Mouse (Mus musculus): ENCODE measurements around the gene Minos1. TPM values are rescaled to one million over a fixed set of nuclear protein-coding genes. Genes with fewer than 3 reads are reported as not detected.

Minos1 gene
- total RNA-seq, 2 experiments from 2014 or later = 215 to 218 TPM

- peak in 1 of 2 experiments; percentile 68 for DNase-seq (ENCODE audit: low spot score in 2 of 2)
- intact Hi-C loops (cut with DNase I) = no loop called here
Observed at GRCm38 (mm10) chr4:139081270-139081931, 49.5 kb downstream of the Minos1 start.

DNA sequence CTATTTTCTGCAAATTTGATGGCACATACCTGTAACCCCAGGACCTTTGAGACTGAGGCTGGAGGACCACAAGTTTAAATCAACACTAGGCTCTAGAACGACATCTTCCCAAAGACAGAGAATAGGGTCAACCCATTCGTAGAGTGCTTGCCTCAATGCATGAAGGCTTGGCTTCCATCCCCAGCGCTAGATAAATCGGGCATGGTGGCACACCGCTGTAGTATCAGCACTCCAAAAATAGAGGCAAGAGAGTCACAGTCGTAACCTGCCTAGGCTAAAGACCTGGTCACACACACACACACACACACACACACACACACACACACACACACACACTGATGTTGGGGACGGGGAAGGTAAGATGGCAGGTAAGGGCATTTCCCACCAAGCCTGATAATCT is 50.7 kb downstream of the Minos1 start:
- intact Hi-C loops (cut with DNase I) = no loop called here
- DNase-seq (ENCODE audit: low spot score in 2 of 2) = no peak

DNA sequence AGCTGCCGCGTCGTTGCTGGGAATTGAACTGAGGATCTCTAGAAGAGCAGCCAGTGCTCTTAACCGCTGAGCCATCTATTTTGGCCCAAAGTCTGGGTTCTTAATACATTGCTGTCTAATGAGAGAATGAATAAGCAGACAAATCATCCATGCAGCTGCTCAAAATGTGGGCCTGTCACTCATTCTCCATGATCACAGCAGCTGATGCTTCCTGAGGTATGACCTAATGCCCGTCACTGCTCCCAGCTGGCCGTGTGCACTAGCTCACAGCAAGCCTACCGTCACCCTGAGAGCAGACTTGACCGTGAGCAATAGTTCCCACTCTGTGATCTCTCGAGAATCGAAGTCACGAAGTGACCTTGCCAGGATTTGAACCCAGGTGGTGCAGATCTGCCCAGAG is 51.5 kb downstream of the Minos1 start:
- intact Hi-C loops (cut with DNase I) = loop anchor here (5.0 kb wide), 2 partner anchors 82 to 107 kb away; partner anchors contain the start of gene Tmco4
- no peak for DNase-seq (ENCODE audit: low spot score in 2 of 2)

GRCm38 (mm10) chr4:139078726-139079125 is 52.2 kb downstream of the Minos1 start:
- intact Hi-C loops (cut with DNase I) = loop anchor here (1.0 to 5.0 kb wide), 3 partner anchors 81 to 156 kb away; partner anchors contain the start of gene Tmco4
- no peak for DNase-seq (ENCODE audit: low spot score in 2 of 2)

DNA sequence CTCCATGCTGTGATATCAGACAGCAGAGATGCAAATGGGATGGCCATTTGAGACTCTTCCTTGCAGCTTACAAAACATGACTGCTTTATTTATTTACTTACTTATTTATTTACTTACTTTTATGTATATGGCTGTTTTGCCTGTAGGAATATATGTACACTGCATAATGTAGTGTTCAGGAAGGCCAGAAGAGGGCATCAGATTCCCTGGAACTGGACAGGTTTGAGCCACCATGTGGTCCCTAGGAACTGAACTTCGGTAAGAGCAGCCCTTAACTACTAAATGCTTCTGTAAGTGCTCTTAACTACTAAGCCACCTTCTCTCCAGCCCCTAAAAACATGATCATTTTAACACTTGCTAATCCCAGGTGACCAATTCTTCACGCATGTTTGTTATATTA is 52.6 kb downstream of the Minos1 start:
- intact Hi-C loops (cut with DNase I) = loop anchor here (1.0 to 5.0 kb wide), 3 partner anchors 81 to 156 kb away; partner anchors contain the start of gene Tmco4

GRCm38 (mm10) chr4:139075915-139076314 is 55.0 kb downstream of the Minos1 start:
- intact Hi-C loops (cut with DNase I) = loop anchor here (5.0 kb wide), 2 partner anchors 79 to 104 kb away; partner anchors contain the start of gene Tmco4
- peak in 1 of 2 experiments; percentile 61 for DNase-seq (ENCODE audit: low spot score in 2 of 2)

More for the DNA sequence above, 52.6 kb downstream of the Minos1 start:
- peak in 1 of 2 experiments; percentile 47 for DNase-seq (ENCODE audit: low spot score in 2 of 2)

DNA sequence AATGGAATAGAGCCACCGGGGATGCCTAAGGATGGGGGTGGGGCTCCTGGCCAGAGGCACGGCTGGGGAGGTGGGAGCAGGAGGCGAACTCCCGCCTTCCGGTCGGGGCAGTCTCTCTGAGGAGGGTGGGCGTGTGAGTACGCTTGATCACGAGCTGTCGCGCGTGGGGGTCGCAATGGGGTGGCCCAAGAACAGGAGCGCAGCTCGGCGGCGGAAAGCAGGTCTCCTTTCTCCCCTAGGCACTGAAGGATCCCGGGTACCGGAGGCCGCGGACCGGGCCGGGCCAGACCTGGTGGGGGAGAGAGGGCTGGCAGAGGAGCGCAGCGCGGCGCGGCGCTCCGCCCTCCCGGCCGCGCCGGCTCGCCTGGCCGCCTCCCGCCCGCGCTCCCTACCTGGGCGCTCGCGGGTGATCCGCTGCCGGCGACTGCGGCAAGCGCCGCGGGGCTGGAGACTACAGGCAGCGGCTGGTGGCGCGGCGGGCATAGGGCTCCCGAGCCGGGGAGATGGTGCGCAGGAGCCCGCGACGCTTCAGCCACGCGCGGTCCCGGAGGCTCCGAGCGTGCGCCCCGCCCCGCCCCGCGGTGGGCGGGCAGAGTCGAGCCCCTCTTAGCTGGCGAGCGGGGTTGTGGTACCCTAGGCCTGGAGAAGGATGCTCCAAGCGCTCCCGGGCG is 55.7 kb downstream of the Minos1 start, which contains the start of gene Htr6:
Gene Htr6 (minus strand): TSS at position 530 of the 671 bp plus-strand sequence.
- peak in 1 of 2 experiments; percentile 58 for DNase-seq (ENCODE audit: low spot score in 2 of 2)
- intact Hi-C loops (cut with DNase I) = loop anchor here (5.0 kb wide), 2 partner anchors 78 to 103 kb away; partner anchors contain the start of gene Tmco4

GRCm38 (mm10) chr4:139074060-139074459 is 56.9 kb downstream of the Minos1 start:
- DNase-seq (ENCODE audit: low spot score in 2 of 2) = no peak
- intact Hi-C loops (cut with DNase I) = no loop called here

DNA sequence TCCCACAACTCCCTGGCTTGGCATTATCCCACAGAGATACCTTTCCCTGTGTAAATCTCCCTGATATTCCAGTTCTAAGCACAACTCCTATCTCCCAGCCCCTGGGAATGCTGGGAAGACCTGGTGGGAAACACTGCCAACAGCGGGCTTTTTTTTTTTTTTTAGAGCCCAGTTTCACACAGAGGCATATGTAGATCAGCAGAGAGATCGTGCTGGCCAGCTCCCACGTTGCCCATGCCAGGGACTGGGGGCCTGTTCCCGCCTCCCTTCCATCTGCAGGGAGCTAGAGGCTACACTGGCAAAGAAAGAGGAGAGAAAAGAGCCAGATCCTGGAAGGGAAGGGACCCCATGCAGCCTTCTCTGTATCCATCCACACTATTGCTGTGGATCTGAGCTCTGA is 62.6 kb downstream of the Minos1 start:
- DNase-seq (ENCODE audit: low spot score in 2 of 2) = peak in 1 of 2 experiments; percentile 93
- intact Hi-C loops (cut with DNase I) = no loop called here

DNA sequence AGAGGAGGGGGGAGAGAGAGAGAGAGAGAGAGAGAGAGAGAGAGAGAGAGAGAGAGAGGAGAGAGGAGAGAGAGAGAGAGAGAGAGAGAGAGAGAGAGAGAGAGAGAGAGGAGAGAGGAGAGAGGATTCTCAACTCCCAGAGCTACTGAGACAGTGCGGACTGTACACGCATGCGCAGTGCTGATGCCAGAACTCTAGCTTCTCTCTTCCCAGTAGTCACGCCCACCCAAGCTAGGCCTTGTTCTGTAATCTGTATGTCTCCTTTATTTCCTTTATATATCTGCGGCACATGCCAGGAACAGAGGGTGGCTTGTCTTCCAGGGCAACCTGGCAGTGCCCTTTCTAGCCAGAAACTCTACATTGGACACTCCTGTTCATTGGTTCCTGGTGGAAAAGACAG is 66.1 kb downstream of the Minos1 start:
- intact Hi-C loops (cut with DNase I) = no loop called here
- DNase-seq (ENCODE audit: low spot score in 2 of 2) = peak in 1 of 2 experiments; percentile 56

DNA sequence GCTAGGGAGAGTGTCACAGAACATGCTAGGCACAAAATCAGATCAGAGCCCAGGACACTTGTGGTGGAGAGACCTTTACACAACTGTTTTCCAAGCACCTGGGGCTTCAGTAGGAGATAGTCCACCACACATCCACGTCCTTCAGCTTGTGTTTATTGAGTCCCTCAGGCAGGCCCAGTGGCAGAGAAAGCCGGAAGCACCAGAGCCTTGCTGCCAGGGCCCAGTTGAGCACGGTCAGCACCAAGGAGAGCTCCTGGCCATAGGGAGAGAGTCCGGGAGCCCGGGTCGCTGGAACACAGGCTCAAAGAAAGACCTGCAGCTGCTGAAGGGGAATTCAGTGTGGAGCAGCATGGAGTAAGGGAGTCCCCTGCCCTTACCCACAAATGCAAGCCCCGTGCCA is 71.3 kb downstream of the Minos1 start:
- no peak for DNase-seq (ENCODE audit: low spot score in 2 of 2)
- intact Hi-C loops (cut with DNase I) = no loop called here

DNA sequence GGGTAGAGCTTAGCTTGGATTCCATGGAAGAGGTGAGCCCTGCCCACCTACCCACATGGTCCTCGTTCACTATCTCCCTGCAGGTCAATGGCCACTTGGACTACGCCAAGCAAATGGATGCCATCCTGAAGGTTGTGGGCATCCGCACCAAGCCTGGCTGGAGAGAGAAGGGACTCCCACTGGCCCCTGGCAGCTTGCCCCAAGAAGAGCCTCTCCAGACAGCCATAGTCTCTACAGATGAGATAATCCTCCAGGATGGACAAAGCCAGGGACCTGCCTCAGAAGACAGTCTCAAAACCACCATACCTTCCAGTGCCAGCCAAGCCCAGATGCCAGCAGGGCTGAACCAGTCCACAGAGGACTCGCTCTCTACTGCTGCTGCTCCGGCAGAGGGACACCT is 72.9 kb downstream of the Minos1 start:
- no peak for DNase-seq (ENCODE audit: low spot score in 2 of 2)
- intact Hi-C loops (cut with DNase I) = no loop called here

GRCm38 (mm10) chr4:139057291-139057690 is 73.6 kb downstream of the Minos1 start:
- intact Hi-C loops (cut with DNase I) = no loop called here
- DNase-seq (ENCODE audit: low spot score in 2 of 2) = no peak

DNA sequence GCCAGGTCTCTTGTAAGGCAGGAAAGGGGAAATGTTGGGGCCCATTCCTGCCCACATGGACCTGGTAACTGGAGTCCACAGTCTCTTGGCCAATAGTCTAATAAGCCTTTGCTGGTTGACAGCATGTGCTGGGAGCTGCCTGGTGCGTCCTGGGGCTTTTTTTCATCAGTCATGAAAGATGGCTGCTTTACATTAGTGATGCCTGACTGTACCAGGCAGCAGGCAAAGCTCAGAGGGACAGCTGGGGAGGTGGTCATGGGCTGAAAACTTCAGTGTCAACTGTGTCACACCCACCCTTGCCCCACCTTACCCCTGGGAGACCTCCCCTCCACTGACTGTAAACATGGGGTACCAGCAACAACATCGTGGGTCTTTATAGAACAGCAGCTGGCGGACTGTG is 75.2 kb downstream of the Minos1 start:
- intact Hi-C loops (cut with DNase I) = no loop called here

GRCm38 (mm10) chr4:139055336-139055735 is 75.6 kb downstream of the Minos1 start:
- no peak for DNase-seq (ENCODE audit: low spot score in 2 of 2)
- intact Hi-C loops (cut with DNase I) = no loop called here

More for the DNA sequence above, 75.2 kb downstream of the Minos1 start:
- DNase-seq (ENCODE audit: low spot score in 2 of 2) = no peak

GRCm38 (mm10) chr4:139054300-139054923 is 76.5 kb downstream of the Minos1 start:
- intact Hi-C loops (cut with DNase I) = no loop called here
- peak; percentile 60 to 69 for DNase-seq (ENCODE audit: low spot score in 2 of 2)

GRCm38 (mm10) chr4:139053391-139053790 is 77.5 kb downstream of the Minos1 start:
- intact Hi-C loops (cut with DNase I) = no loop called here
- DNase-seq (ENCODE audit: low spot score in 2 of 2) = no peak

GRCm38 (mm10) chr4:139052796-139053195 is 78.1 kb downstream of the Minos1 start:
- intact Hi-C loops (cut with DNase I) = no loop called here
- no peak for DNase-seq (ENCODE audit: low spot score in 2 of 2)
